Mouse (Mus musculus) liver, embryonic 12.5 days (tissue): ENCODE data around the gene Nfatc2. TPM values are rescaled to one million over a fixed set of nuclear protein-coding genes. Genes with fewer than 3 reads are reported as not detected.

ENCODE experiments used
- ATAC-seq: fragments of 200-750 bp; cut with Nextera tagmentation; 2 replicates; pipeline ENCODE4 v1.8.0; 2017; ENCODE audit warnings: moderate number of reproducible peaks, mild to moderate bottlenecking, moderate library complexity
- H3K27ac ChIP-seq: fragments of 300-500 bp; sonication (generic); 2 replicates; pipeline ENCODE4 v1.5.1; 2016; ENCODE audit warnings: mild to moderate bottlenecking
- H3K27me3 ChIP-seq: fragments of 300-500 bp; sonication (generic); replicated peaks from 2 replicates; pipeline ENCODE4 v1.6.1; 2016; ENCODE audit warnings: mild to moderate bottlenecking, moderate library complexity
- H3K36me3 ChIP-seq: fragments of 300-500 bp; sonication (generic); 2 replicates; pipeline ENCODE4 v1.6.1; 2016; ENCODE audit warnings: mild to moderate bottlenecking, moderate library complexity
- H3K4me1 ChIP-seq: fragments of 300-500 bp; sonication (generic); 2 replicates; pipeline ENCODE4 v1.6.1; 2016
- H3K4me2 ChIP-seq: fragments of 300-500 bp; sonication (generic); 2 replicates; pipeline ENCODE4 v1.6.1; 2016; ENCODE audit warnings: mild to moderate bottlenecking, moderate library complexity
- H3K4me3 ChIP-seq: fragments of 300-500 bp; sonication (generic); 2 replicates; pipeline ENCODE4 v1.5.1; 2016; ENCODE audit warnings: mild to moderate bottlenecking, moderate library complexity
- H3K9ac ChIP-seq: fragments of 300-500 bp; sonication (generic); 2 replicates; pipeline ENCODE4 v1.6.1; 2016; ENCODE audit warnings: mild to moderate bottlenecking, moderate library complexity
- H3K9me3 ChIP-seq: fragments of 300-500 bp; sonication (generic); replicated peaks from 2 replicates; pipeline ENCODE4 v1.6.1; 2016; ENCODE audit warnings: mild to moderate bottlenecking, moderate library complexity
- WGBS: fragments of 180-500 bp; shearing (Covaris S2); methylation state at CpG from one replicate; pipeline ENCODE4 v1.1.7; 2016; ENCODE audit not compliant: insufficient replicate concordance; 5-methylcytosine and 5-hydroxymethylcytosine counted together
- polyA plus RNA-seq: library from polyadenylated mRNA; unstranded; fragments of >200 nt; fragmentation: Nextera tagmentation; extraction: Ambion mirVana; gene quantifications from 2 replicates; pipeline ENCODE4 v1.2.1, GENCODE M21; 2016

Nfatc2 gene
- polyA plus RNA-seq, 1 experiment from 2014 or later = 0.29 TPM

DNA sequence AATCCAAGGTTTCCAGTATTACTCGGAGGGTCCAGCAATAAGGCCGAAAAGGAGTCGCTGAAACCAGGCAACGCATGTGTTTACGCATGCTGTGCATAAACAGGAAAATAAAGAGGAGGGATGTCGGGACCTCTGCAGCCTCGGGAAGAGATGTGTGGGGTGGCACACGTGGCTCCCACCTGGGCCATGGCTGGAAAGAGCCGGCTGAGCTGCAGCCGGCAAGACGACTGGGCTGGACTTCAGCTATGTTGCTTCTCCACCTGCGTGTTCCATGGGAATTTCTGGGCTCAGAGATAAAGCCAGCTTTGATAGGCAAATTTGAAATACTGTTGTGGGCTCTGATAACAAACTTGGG is 907 bp upstream of the Nfatc2 start:
- no peak overlapping the region for H3K4me3 ChIP-seq
- no peak overlapping the region for H3K4me2 ChIP-seq
- no peak for ATAC-seq
- no peaks in the 10 kb centered on the region for H3K36me3 ChIP-seq
- H3K27ac ChIP-seq = no peak overlapping the region
- no peak overlapping the region for H3K9ac ChIP-seq
- WGBS = 32% methylated on average over 12 of the region's 12 CpGs
- peaks cover 73% of the 10 kb centered on the region for H3K27me3 ChIP-seq
- peaks cover 20% of the 10 kb centered on the region for H3K4me1 ChIP-seq
- H3K9me3 ChIP-seq = no peaks in the 10 kb centered on the region

DNA sequence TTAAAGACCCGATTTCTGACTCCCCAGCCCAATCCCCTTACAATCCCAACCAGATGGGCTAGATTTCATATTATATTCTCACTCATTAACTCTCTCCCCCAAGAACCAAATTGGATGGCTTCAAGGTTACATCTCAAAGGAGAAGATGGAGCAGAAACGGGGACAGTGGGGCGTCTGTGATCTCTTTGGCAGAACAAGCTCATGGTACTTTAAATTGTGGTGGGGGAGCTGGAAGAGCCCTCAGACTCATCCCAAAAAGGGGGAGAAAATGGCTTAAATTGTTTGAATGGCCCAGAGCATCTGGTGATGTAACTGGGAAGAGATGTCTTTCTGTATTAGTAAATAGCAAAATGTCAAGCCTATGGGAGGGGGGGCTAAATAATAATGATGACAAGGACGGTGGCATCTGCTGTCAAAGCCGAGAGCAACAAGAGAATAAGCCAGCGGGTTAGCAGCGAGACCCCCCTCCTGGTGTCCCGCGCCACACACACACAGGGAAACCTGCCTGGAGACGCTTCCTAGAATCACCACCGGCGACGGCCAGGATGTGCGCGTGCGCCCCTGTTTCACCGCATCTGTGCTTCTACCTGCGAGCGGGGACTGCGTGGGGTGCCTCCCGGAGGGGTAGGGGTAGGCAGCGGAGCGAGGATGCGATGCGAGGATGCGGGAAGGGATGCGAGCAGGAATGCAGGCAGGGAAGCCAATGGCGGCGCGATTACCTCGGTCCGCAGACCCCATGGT is 537 bp downstream of the Nfatc2 start:
- Histone ChIP-seq H3K9ac (no peak overlapping the region), H3K4me3 (peak overlapping the region; percentile 30), H3K4me1 (peaks cover 20% of the 10 kb centered on the region), H3K9me3 (no peaks in the 10 kb centered on the region), H3K27ac (no peak overlapping the region), H3K36me3 (no peaks in the 10 kb centered on the region), H3K27me3 (peaks cover 83% of the 10 kb centered on the region), H3K4me2 (peak overlapping the region; percentile 58)
- ATAC-seq = no peak
- WGBS = 4% methylated on average over 32 of the region's 32 CpGs

DNA sequence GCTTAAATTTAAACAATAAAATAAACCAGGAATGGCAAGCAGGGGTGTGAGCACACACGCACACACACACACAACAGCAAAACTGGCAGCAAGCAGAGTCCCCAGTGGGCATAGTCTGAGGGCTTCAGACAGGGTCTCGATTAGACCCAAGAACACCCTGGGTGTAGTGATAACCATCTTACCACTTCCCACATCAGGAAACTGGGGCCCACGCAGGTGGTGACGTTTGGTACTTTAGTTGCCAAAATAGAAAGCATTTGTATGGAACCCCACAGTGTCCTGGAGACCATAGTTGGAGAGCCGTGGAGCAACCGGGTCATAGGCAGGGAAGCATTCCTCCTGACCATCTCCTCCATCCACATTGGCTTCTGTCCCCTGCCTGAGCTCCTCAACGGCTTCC is 5.8 kb downstream of the Nfatc2 start:
- ATAC-seq = no peak
- Histone ChIP-seq H3K36me3 (no peaks in the 10 kb centered on the region), H3K27me3 (peaks cover 65% of the 10 kb centered on the region), H3K9me3 (no peaks in the 10 kb centered on the region), H3K27ac (no peak overlapping the region), H3K4me2 (no peak overlapping the region), H3K4me1 (peaks cover 8% of the 10 kb centered on the region), H3K4me3 (no peak overlapping the region), H3K9ac (no peak overlapping the region)
- 45% methylated on average over 7 of the region's 7 CpGs for WGBS

DNA sequence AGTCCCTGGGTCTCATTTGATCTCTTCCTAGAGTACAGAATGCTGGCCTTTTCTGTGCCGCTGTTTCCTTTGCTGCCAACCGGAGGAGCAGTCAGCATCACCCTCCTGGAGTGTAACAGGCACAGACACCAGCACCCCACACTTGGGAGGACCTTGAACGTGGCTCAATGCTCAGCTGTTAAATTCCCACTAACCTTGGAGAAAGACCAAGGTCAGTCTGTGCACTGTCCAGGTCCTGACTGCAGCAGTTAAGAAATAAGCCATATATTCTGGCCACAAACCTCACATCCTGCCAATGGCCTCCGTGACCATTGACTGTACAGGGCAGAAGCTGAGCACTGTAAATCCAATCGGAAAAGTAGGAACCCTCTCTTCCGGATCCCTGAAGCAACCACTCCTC is 7.8 kb downstream of the Nfatc2 start:
- H3K9me3 ChIP-seq = no peaks in the 10 kb centered on the region
- H3K4me3 ChIP-seq = no peak overlapping the region
- H3K27me3 ChIP-seq = peaks cover 65% of the 10 kb centered on the region
- H3K36me3 ChIP-seq = no peaks in the 10 kb centered on the region
- H3K9ac ChIP-seq = no peak overlapping the region
- ATAC-seq = no peak
- 64% methylated on average over 6 of the region's 6 CpGs for WGBS
- H3K4me1 ChIP-seq = peaks cover 25% of the 10 kb centered on the region
- no peak overlapping the region for H3K27ac ChIP-seq
- no peak overlapping the region for H3K4me2 ChIP-seq

DNA sequence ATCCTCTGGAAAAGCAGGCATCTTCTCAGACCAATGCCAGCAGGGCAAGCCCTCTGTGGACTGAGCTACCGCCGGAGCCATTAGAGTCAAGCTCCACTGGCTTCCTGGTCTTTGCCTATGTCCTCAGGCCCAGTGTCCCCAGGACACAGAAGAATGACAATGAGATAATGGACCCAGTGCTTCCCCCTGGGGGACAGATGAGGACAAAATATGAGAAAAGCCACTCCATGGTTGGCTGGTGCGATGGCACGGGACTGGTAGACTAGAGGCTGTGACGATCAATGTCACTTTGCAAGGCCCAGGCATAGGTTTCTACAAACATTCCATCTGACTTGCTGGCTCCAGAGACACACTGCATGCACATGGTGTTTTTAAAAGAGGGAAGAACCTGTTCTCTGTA is 8.5 kb downstream of the Nfatc2 start:
- 74% methylated on average over 5 of the region's 5 CpGs for WGBS
- Histone ChIP-seq H3K4me1 (peaks cover 25% of the 10 kb centered on the region), H3K9me3 (no peaks in the 10 kb centered on the region), H3K4me2 (no peak overlapping the region), H3K4me3 (no peak overlapping the region), H3K36me3 (no peaks in the 10 kb centered on the region), H3K27me3 (peaks cover 65% of the 10 kb centered on the region), H3K9ac (no peak overlapping the region), H3K27ac (no peak overlapping the region)
- no peak for ATAC-seq

DNA sequence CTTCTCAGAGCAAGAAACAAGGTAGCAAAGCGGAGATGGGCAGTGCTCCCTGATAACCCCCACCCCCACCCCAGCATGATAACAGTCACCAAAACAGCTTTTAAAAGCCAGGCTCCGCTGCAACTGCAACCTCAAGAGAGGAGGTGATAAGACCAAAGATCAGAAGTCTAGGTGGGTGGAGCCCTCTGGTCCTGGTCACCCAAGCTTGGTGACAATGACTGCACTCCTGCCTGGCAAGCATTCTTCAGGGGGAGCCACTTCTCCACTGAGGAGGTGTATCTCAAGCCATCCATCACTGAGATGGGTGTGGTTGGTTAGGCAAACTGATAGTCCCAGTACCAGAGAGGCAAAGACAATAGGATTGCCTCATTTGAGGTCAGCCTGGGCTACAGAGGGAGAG is 10.4 kb downstream of the Nfatc2 start:
- Histone ChIP-seq H3K4me3 (no peak overlapping the region), H3K4me1 (peaks cover 25% of the 10 kb centered on the region), H3K4me2 (peak overlapping the region; percentile 77), H3K27me3 (peaks cover 56% of the 10 kb centered on the region), H3K9ac (no peak overlapping the region), H3K9me3 (no peaks in the 10 kb centered on the region), H3K27ac (no peak overlapping the region), H3K36me3 (no peaks in the 10 kb centered on the region)
- peak; percentile 53 for ATAC-seq
- 0% methylated on average over 2 of the region's 2 CpGs for WGBS

DNA sequence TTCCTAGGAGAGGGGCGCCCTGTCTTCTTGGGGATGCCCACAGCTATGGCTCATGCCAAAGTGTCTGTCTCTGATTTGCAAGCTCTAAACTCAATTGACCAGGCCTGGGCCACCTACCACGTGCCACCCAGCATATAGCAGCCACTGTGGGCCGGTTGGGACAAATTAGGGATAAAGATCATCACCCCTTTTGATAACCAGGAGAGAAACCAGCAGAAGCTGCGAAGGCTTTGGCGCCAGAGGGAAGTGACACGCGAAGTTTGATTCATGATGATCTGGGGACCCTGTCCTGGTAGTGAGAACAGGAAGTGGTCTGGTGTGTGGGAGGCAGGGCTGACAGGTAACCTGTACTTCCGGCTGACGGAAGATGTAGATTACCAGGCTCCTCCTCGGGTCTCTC is 10.9 kb downstream of the Nfatc2 start:
- Histone ChIP-seq H3K27me3 (peaks cover 56% of the 10 kb centered on the region), H3K4me1 (peaks cover 25% of the 10 kb centered on the region), H3K9ac (no peak overlapping the region), H3K9me3 (no peaks in the 10 kb centered on the region), H3K4me3 (peak overlapping the region; percentile 53), H3K4me2 (peak overlapping the region; percentile 77), H3K27ac (no peak overlapping the region), H3K36me3 (no peaks in the 10 kb centered on the region)
- peak; percentile 14; the same call in 1 of the 2 replicates for ATAC-seq
- 7% methylated on average over 10 of the region's 10 CpGs for WGBS

DNA sequence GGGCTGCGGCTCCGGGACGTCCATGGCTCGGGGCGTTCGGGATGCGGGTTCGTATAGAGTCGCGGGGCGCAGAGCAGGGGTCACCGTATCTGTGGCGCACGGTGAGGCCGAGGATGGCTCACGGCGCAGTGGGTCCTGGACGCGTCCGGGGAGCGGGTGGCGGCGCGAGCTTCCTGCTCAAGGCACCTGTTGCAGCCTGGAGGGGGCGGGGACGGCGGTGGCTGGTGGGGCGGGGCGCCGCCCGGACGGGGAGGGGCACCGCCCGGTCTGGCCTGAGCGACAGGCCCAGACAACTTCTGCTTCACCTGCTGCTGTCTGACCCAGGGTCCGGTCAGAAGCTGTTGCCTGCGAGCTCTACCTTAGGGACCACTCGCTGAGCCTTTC is 11.3 kb downstream of the Nfatc2 start:
- WGBS = under 1% methylated on average over 38 of the region's 38 CpGs
- Histone ChIP-seq H3K4me3 (peak overlapping the region; percentile 53), H3K27me3 (peaks cover 56% of the 10 kb centered on the region), H3K4me1 (peaks cover 25% of the 10 kb centered on the region), H3K9ac (no peak overlapping the region), H3K4me2 (peak overlapping the region; percentile 77), H3K27ac (no peak overlapping the region), H3K36me3 (no peaks in the 10 kb centered on the region), H3K9me3 (no peaks in the 10 kb centered on the region)
- peak; percentile 70 for ATAC-seq

DNA sequence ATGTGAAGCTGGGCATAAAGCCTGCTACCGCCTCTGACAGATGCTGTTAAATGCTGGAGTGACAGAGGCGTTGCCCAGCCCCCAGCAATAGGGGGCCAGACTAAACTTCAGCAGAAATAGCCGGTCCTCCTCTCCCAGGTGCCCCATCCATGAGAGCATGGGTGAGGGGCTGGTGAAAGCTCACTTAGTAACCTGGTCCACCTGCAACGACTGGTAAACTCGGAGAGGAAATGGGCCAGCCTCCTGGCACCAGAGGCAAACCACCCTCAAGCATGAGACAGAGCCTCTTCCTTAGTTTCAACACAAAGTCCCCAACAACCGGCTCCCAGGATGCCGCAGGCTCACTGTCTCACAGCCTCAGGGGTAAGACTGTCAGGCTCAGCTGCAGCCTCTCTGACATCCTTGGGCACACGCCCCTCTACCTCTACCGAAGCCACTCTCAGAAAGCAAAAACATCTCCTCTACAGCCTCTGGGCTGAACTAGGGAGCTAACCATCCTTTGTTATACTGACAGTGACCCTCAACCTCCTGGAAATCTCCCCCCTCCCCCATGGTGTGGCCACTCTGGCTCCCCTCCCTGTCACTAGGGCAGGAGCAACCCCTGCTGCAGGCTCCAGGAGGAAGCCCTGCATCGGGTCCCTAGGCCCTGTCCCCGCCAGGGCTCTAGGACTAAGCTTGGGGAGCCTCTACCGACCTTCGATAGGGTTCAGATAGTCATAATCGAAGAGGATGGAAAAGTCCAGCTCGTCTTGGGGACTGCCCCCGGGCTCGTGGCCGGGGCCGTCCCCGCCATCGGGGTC is 11.9 kb downstream of the Nfatc2 start:
- Histone ChIP-seq H3K27ac (no peak overlapping the region), H3K4me3 (peak overlapping the region; percentile 53), H3K27me3 (peaks cover 56% of the 10 kb centered on the region), H3K9ac (no peak overlapping the region), H3K4me2 (peak overlapping the region; percentile 77), H3K4me1 (peaks cover 26% of the 10 kb centered on the region), H3K36me3 (no peaks in the 10 kb centered on the region), H3K9me3 (no peaks in the 10 kb centered on the region)
- ATAC-seq = peak; percentile 43; the same call in 1 of the 2 replicates
- WGBS = 7% methylated on average over 21 of the region's 21 CpGs

DNA sequence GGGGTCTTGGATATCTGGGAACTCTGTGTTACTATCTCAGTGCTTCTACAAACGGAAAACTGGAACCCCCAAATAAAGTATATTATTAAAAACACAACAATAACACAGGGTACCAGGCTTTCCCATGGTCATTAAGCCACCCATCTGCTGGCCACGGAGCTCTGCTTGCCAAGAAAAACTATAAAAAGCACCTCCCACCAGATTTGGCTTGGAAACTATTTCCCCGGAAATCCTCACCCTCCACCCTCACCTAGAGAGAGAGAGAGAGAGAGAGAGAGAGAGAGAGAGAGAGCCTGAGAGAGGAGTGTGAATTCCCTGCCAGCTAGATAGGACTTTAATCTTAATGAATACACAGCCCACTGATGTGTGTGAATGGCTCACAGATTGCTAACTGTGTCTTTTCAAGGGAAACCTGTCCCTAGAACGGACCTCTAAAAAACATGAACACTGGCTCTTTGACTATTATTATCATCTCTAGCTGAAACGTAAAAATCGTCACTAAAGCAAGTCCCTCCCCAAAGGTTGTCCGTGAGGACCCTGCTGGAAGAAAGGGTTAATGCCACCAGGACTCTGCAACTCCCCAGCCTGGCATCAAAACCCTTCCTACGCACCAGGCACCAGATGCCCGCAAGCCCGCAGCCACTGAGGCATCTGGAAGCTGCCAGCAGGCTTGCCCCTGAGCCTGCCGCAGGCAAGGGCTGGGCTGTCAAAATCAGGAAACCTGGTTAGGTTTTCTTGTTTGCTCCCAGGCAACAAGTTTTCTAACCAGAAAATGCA is 12.7 kb downstream of the Nfatc2 start:
- H3K27me3 ChIP-seq = peaks cover 56% of the 10 kb centered on the region
- H3K27ac ChIP-seq = no peak overlapping the region
- H3K36me3 ChIP-seq = no peaks in the 10 kb centered on the region
- no peak overlapping the region for H3K4me3 ChIP-seq
- H3K4me2 ChIP-seq = peak overlapping the region; percentile 77; the same call in 1 of the 2 replicates
- H3K9me3 ChIP-seq = no peaks in the 10 kb centered on the region
- peaks cover 31% of the 10 kb centered on the region for H3K4me1 ChIP-seq
- ATAC-seq = no peak
- H3K9ac ChIP-seq = no peak overlapping the region
- 53% methylated on average over 11 of the region's 11 CpGs for WGBS

DNA sequence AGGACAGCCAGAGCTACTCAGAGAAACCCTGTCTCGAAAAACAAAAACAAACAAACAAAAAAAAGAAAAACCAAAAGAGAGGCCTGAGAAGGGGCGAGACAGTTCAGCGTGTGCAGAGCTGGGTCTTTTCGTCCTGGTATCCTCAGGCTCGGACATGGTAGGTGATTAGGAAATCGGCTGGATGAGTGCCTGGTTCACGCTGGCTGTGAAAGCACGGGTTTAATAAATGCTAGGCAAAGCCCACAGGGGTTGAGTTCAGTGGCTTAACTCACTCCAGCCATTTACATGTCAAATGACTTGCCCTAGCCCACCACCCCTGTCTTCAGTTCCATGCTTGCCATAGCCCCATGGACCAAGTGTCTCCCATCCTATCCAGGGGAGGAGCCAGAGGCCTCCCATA is 14.3 kb downstream of the Nfatc2 start:
- Histone ChIP-seq H3K4me2 (no peak overlapping the region), H3K27ac (no peak overlapping the region), H3K27me3 (peaks cover 49% of the 10 kb centered on the region), H3K4me3 (no peak overlapping the region), H3K36me3 (no peaks in the 10 kb centered on the region), H3K4me1 (peaks cover 42% of the 10 kb centered on the region), H3K9me3 (no peaks in the 10 kb centered on the region), H3K9ac (no peak overlapping the region)
- WGBS = 74% methylated on average over 8 of the region's 8 CpGs
- no peak for ATAC-seq

DNA sequence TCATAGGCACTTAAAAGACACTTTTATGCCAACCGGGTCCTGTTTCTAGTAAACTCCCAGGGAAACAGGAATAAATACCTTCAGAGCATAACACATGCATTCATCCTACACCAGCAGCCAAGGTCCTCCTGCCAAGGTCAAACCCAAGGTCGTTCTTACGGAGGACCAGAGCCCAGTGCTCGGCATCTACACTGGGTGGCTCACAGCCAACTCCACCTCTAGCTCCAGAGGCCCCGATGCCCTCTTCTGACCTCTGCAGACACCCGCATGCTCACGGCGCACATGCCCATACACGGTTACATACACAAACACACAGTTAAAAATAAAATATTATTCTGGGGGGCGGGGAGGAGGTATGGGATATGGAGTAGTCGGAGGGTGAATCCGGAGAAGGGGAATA is 14.9 kb downstream of the Nfatc2 start:
- Histone ChIP-seq H3K36me3 (no peaks in the 10 kb centered on the region), H3K27ac (no peak overlapping the region), H3K27me3 (peaks cover 42% of the 10 kb centered on the region), H3K9me3 (no peaks in the 10 kb centered on the region), H3K4me2 (no peak overlapping the region), H3K9ac (no peak overlapping the region), H3K4me3 (no peak overlapping the region), H3K4me1 (peaks cover 44% of the 10 kb centered on the region)
- no peak for ATAC-seq
- 80% methylated on average over 12 of the region's 12 CpGs for WGBS
